Mouse (Mus musculus): Measurements from ENCODE around the gene Hnf1b.

GRCm38 (mm10) chr11:83852501-83853211, 2.8 kb downstream of the Hnf1b start:
- TF ChIP-seq POLR2A (IDR thresholded peaks at IDR 0.05; ENCODE audit: low read depth, low read length) (peak; percentile 43), CTCF (conservative IDR thresholded peaks at IDR 0.05; ENCODE audit: insufficient read depth, insufficient read length, low read depth, low read length) (no peak)
